Mouse (Mus musculus): ENCODE data around the gene Kin. TPM values are rescaled to one million over a fixed set of nuclear protein-coding genes. Genes with fewer than 3 reads are reported as not detected.

Kin gene
- polyA plus RNA-seq, 1 experiment = 4.6 TPM

DNA sequence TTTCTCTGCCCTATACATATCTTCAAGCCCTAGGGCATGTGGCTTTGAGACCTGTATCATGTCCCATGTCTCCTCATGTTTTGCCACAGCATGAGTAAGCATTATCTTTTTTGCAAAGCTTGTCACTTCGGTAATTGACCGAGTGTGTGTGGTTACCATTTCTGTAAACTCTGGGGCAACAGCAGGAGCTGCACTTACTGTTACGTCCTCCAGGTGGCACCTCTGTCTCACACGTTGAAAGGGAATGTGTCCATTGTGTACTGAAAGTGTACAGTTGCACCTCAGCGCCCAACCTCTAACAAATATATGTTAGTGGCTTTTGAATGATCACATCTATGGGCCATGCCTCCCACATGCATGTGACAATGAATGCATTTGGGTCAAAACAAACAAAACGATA, 20.8 kb downstream of the Kin start:
- DNase-seq (ENCODE audit: low read depth, low spot score) = no peak
- WGBS = 21% methylated on average over 6 of the region's 6 CpGs

DNA sequence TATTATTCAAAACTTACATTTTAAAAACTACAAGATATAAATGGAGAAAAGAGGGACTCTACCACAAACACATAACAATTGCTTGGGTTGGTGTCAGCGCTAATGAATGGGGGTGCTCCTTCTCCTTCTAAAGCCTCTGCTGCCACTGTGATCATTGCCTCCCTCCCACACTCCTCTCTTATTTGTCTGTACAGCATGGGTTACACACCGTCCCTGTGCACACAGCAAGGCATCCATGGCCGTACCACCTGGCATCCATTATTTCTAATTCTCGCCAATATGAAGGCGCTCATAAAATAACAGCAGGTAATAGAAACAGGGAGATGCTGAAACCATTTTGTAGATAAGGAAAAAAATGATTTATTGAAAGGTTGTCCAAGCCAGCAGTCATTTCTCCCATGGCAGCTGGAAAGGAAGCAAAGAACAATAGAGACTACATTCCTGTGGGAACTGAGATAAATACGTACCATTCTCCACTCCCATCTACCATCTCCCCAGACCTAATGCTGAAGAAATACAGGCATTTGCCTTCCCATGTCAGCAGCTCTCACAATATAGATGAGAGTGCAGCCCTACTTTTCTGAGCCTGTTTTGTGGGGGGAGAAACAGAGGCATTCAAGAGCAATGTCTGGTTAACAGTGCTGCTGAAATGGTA, 28.3 kb downstream of the Kin start:
- 73% methylated on average over 6 of the region's 6 CpGs for WGBS
- DNase-seq (ENCODE audit: low read depth, low spot score) = no peak

DNA sequence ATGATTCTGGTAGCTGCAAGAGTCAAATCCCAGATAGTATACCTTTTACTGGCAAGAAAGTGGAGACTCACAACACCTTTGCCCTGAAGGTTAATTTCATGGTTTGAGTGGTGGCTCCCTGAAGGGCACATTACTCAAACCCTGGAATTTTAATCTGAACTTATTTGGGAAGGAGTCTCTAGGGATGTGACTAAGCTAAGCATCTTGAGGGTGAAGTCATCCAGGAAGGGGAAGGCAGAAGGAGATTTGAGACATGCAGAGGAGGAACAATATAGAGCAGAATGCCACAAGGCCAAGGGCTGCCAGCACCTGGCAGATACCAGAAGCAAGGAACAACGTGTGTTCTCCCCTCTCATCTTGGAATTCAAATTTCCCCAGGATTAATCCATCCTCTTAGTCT, 38.4 kb downstream of the Kin start:
- DNase-seq (ENCODE audit: low read depth, low spot score) = no peak
- WGBS = 63% methylated on average over 1 of the region's 1 CpGs

DNA sequence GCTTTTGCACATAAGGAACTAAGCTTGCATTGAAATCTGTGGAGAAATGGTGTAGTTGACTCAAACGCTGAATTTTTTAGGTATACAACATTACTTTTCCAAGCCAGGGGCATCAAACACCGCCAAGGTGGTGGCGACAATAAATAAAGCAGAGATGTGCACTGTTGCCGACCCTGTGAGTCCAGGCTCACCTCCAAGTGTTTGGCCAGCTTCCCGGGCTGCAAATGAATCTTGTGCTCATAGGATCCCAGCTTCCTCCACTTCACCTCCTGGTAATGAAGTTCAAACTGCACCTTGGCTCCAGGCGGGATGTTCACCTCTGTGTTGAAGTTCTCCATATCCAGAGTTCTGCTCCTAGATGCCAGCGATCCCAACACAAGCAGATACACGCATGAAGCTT, 38.9 kb downstream of the Kin start:
- DNase-seq (ENCODE audit: low read depth, low spot score) = no peak
- WGBS = 71% methylated on average over 8 of the region's 8 CpGs

DNA sequence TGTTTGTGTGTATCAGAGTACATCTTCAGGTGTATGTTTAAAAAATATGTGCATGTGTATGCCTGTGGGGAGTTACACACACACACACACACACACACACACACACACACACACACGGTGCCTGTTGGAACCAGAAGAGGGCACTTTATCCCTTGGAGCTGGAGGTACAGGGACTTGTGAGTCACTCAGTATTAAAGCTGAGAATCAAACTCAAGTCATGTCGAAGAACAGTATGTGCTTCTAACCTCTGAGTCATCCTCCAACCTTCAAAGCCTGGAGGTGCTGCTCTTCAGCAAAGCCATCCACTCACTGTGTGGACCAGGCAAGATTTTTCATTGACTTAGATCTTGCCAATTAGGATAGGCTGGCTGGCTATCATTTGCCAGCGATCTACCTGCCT, 41.4 kb downstream of the Kin start:
- 47% methylated on average over 3 of the region's 3 CpGs for WGBS
- DNase-seq (ENCODE audit: low read depth, low spot score) = no peak

DNA sequence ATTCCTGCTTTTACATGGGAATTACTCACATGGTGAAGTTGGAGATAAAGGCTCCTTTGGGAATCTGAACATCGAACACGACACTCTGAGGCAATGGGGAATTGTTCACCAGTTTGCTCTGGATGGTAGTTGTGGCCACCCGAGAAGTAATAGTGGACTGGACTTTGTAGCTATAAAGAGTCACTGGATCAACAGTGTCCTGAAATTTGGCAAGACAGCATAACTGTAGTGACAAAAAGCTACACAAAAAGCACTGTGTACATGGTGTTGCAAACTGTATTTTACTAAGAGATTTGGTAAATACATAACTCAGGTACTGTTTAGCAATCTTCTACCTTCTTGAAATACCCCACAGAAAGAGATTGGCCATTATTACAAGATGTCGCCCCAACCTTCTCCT, 45.7 kb downstream of the Kin start:
- no peak for DNase-seq (ENCODE audit: low read depth, low spot score)
- WGBS = 65% methylated on average over 4 of the region's 4 CpGs

DNA sequence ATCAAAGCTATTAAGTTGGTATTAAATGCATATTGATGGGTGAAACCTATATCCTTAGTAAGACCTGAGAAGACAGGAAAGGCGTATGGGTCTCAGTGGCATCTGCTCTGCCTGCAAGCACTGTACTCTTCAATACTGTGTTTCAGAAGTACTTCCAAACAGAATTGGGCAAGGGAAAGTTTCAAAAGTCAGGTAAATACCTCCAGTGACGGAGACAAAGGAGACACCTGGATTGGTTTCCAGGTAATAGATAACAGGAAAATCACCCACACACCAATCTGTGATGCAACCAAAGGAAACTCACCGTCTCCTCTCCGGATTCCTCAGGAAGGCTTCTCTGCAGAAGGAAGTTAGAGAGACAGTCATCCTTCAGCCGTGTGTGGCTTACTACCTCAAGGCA, 47.1 kb downstream of the Kin start:
- 86% methylated on average over 5 of the region's 5 CpGs for WGBS
- no peak for DNase-seq (ENCODE audit: low read depth, low spot score)

DNA sequence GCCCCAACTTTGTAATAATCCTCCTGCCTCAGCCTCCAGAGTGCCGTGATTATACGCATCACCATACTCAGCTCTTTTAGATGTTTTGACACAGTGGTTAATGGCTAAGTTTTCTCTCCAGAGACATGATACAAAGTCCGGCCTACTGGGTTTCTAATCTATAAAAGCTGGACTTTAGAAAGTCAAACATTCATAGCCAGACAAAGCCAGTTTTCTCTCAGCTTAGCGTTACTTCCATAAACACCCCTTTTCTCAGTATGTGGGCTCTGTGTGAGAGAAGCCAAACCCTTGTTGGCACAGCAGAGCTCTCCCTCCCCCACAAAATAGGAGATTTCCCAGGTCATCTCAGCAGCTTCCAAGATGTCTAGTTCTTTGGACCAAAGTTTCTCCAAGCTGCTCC, 48.2 kb downstream of the Kin start:
- no peak for DNase-seq (ENCODE audit: low read depth, low spot score)
- WGBS = 33% methylated on average over 4 of the region's 4 CpGs

DNA sequence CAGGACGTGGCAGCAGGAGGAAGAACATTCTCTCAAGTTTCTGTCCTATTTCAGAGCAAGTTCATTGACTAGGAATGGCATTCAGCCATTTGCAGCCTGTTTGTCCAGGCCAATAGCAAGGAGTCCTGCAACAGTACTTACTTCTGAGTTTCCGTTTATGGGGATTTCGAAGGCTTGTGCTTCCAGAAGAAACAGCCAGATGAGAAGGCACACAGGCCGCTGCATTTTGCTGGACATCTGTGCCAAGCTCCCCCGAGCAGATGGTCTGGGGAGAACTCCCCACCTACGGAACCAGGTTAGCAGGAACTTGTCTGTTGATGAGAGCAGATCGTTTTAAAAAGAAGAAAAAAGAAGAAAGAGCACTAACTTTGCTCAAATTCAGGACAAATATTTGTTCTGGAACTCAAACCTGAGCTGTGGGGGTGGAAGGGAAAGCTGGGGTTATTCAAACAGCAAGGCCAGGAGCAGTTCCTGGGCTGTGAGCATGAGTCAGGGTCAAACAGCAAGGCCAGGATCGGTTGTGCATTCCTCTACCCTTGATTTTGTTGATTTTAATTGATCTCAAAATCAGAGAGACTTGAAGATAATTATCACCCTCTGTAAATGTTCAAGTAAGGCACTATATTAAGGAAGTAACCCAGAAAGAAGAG, 50.1 kb downstream of the Kin start:
- no peak for DNase-seq (ENCODE audit: low read depth, low spot score)
- WGBS = 29% methylated on average over 8 of the region's 8 CpGs

DNA sequence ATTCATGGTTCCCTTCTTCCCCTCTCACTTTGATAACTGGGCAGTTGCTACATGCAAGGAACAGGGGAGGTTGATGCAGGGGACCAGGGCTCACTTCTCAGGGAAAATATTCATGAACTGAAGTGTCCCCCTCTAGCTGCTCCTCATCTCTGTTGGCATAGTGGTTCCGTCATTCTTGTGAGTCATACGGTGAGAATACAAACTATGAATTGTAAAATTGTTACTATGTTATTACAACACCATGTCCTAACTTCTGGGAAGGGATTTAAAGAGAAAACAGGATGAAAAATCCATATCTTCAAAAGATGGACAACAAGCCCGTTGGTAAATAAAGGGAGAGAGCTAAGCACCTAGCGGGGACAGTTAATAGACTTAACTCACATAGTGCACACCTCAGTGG, 50.9 kb downstream of the Kin start, which contains the start of gene Itih2:
TSS of gene Itih2 (minus strand) at position 101 of the 400 bp plus-strand sequence.
- 71% methylated on average over 4 of the region's 4 CpGs for WGBS
- no peak for DNase-seq (ENCODE audit: low read depth, low spot score)

DNA sequence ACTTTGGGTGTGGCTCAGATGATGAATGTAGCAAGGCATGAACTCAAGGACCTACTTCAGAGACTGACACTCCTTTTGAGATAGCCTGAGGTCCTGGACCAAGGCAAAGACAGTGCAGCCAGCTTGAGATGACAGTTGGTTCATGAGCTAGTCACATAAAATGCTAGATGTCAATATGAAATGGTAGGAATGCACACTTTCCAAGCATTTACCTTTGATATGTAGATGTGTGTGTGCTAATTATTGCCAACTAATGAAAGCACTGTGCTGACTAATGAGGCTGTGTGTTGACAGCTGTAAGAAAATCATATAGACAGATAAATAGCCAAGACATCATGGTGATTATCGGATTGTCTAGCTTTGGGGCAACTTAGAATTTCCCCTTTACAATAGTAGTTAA, 51.7 kb downstream of the Kin start:
- no peak for DNase-seq (ENCODE audit: low read depth, low spot score)
- WGBS = 96% methylated on average over 1 of the region's 1 CpGs

DNA sequence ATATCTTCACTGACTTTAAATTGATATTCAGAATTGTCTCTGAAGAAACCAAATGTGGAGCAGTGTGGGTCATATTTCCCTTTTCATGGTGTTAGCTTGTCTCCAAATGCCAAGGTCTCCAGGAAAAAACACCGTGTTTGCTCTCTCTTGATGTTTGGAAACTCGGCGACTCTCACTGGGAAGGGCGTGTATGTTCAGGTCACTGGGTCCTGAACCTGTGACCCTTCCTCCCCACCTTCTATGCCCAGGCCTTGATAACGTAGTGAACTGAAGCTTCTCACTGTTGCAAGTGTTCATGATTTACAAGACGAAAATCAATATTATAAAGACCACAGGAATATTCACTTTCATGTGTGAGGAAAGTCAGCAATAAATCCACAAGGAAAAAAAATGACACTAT, 53.5 kb downstream of the Kin start:
- no peak for DNase-seq (ENCODE audit: low read depth, low spot score)
- 43% methylated on average over 6 of the region's 6 CpGs for WGBS

DNA sequence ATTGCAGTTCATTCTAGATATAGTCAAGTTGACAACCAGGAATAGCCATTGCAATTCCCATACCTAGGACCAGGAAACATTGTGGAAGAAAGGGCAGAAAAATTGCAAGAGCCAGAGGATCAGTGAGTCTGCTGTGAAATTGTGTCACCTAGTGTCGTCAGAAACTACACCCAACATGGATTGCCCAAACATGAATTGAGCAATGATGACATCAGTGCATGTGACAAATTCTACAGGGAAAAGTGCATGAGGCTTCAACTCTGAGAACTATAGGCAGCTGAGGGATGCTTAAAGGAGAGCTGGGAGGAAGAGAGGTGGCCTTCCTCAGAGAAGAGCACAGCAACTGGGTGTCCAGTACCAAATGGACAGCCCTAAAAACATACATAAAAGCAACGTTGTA, 56.9 kb downstream of the Kin start:
- 58% methylated on average over 2 of the region's 2 CpGs for WGBS

DNA sequence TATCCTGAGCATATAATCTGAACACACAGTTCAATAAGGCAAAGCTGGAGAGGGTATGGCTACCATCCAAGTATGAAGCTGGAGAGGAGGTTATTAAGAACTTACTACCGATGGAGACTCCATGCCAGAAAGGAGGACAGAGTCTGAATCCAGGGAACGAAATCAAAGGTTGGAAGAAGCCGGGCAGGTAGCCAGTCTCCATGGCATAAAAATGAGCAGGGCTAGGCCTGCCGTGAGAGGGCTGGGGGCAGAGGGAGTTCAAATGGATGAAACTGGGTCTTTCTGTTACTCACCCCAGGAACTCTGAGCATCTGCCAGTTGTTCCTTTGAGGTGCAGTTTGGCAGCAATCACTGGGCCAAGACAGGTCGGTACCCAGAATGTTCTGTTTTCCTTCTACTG, 60.1 kb downstream of the Kin start:
- 39% methylated on average over 5 of the region's 5 CpGs for WGBS
- no peak for DNase-seq (ENCODE audit: low read depth, low spot score)

More for the DNA sequence above, 56.9 kb downstream of the Kin start:
- no peak for DNase-seq (ENCODE audit: low read depth, low spot score)

Other genes starting within 250 kb of the Kin start
- not detected in 2 replicates for gene 4930412O13Rik, start 199.3 kb upstream of the Kin start, polyA plus RNA-seq (2012; rRNA removed)
- gene 9230102O04Rik, start 191.1 kb upstream of the Kin start, polyA plus RNA-seq (2012; rRNA removed) = not detected in 2 replicates
- gene Gata3, start 190.6 kb upstream of the Kin start, polyA plus RNA-seq (2012; rRNA removed) = 0.60 and 1.1 TPM in 2 replicates
- gene Taf3, start 32.0 kb upstream of the Kin start, polyA plus RNA-seq (2012; rRNA removed) = 2.8 and 4.0 TPM in 2 replicates
- 469 and 586 TPM in 2 replicates for gene Atp5c1, start 83 bp upstream of the Kin start, polyA plus RNA-seq (2012; rRNA removed)
- gene Itih2, start 50.8 kb downstream of the Kin start, polyA plus RNA-seq (2012; rRNA removed) = 0.05 TPM in 1 of 2 replicates, not detected in the other
- gene Itih5, start 73.0 kb downstream of the Kin start, polyA plus RNA-seq (2012; rRNA removed) = 5.7 and 11.8 TPM in 2 replicates

All from large intestine, adult 2 months (tissue).